Mouse (Mus musculus) ES-Bruce4 (cell line): ENCODE results near the gene Jak3. TPM values are rescaled to one million over a fixed set of nuclear protein-coding genes. Genes with fewer than 3 reads are reported as not detected.
A peak's percentile ranks its signal among the peaks of the same experiment; 100 is the strongest.
"Not testable (repeated sequence)": the region's sequence is repeated elsewhere in the genome, so short reads cannot be mapped to it uniquely, and the experiment has no call there.

ENCODE experiments used
- H3K27ac ChIP-seq: 2 replicates; pipeline ENCODE4 v1.5.1; 2012; ENCODE audit warnings: low read length, inconsistent platforms; ENCODE audit not compliant: insufficient read depth
- H3K27me3 ChIP-seq: 2 replicates; pipeline ENCODE4 v1.6.1; 2012; ENCODE audit warnings: mild to moderate bottlenecking, low read length, inconsistent platforms; ENCODE audit not compliant: control insufficient read depth, poor library complexity, insufficient read depth, severe bottlenecking
- H3K36me3 ChIP-seq: 2 replicates; pipeline ENCODE4 v1.6.1; 2012; ENCODE audit warnings: inconsistent platforms, mild to moderate bottlenecking, low read length, moderate library complexity; ENCODE audit not compliant: control insufficient read depth, poor library complexity, insufficient read depth, severe bottlenecking
- H3K4me1 ChIP-seq: one replicate; pipeline ENCODE4 v1.8.1; 2011; ENCODE audit warnings: low read length; ENCODE audit not compliant: control insufficient read depth, insufficient read depth
- H3K4me3 ChIP-seq: 2 replicates; pipeline ENCODE4 v1.5.1; 2011; ENCODE audit warnings: low read depth, mild to moderate bottlenecking, low read length
- H3K9ac ChIP-seq: 2 replicates; pipeline ENCODE4 v1.6.1; 2012; ENCODE audit warnings: low read depth, mild to moderate bottlenecking, inconsistent platforms; ENCODE audit not compliant: poor library complexity, severe bottlenecking
- H3K9me3 ChIP-seq: replicated peaks from 2 replicates; pipeline ENCODE4 v1.6.1; 2012; ENCODE audit warnings: mild to moderate bottlenecking, low read length, inconsistent platforms; ENCODE audit not compliant: control insufficient read depth, poor library complexity, insufficient read depth, severe bottlenecking
- CTCF ChIP-seq: IDR thresholded peaks from one replicate; pipeline ENCODE4 v1.8.1; 2011; ENCODE audit warnings: low read depth, low read length
- EP300 ChIP-seq: IDR thresholded peaks from 2 replicates; pipeline ENCODE4 v1.6.1; 2011; ENCODE audit warnings: low read depth, low read length; ENCODE audit not compliant: insufficient read depth
- POLR2A ChIP-seq: IDR thresholded peaks from one replicate; pipeline ENCODE4 v1.8.1; 2011; ENCODE audit warnings: low read length; ENCODE audit not compliant: insufficient read depth
- polyA plus RNA-seq: library from polyadenylated mRNA; stranded (reverse); fragments of >200 nt; gene quantifications from 2 replicates; pipeline ENCODE4 v1.2.4, GENCODE M21; 2011; ENCODE audit warnings: low read depth; ENCODE audit not compliant: missing spikeins, insufficient read depth, insufficient read length

The Jak3 gene
- polyA plus RNA-seq, 1 experiment = 9.7 TPM

GRCm38 (mm10) chr8:71700493-71701269, 24.6 kb downstream of the Jak3 start:
- Histone ChIP-seq H3K27me3 (no peaks in the 10 kb centered on the region), H3K27ac (no peak overlapping the region), H3K9me3 (no peaks in the 10 kb centered on the region), H3K4me3 (no peak overlapping the region), H3K9ac (peak overlapping the region; percentile 50), H3K4me1 (peaks cover 3% of the 10 kb centered on the region), H3K36me3 (no peaks in the 10 kb centered on the region)
- TF ChIP-seq EP300 = peak; percentile 63
- TF ChIP-seq CTCF = no peak
- no peak for TF ChIP-seq POLR2A

GRCm38 (mm10) chr8:71701414-71702086, 25.5 kb downstream of the Jak3 start, which contains the start of gene B3gnt3:
Gene B3gnt3 (minus strand): TSS chr8:71701789.
- H3K4me1 ChIP-seq = peaks cover 3% of the 10 kb centered on the region
- no peaks in the 10 kb centered on the region for H3K27me3 ChIP-seq
- H3K4me3 ChIP-seq = peak within 1 kb of the TSS; percentile 11
- no peaks in the 10 kb centered on the region for H3K36me3 ChIP-seq
- peak within 1 kb of the TSS; percentile 50 for H3K9ac ChIP-seq
- H3K9me3 ChIP-seq = no peaks in the 10 kb centered on the region
- TF ChIP-seq EP300 = no peak
- no peak within 1 kb of the TSS for H3K27ac ChIP-seq

- H3K27me3 ChIP-seq = no peaks in the 10 kb centered on the region
Measured at GRCm38 (mm10) chr8:71702087-71702432, 26.0 kb downstream of the Jak3 start.

GRCm38 (mm10) chr8:71702923-71703322, 26.8 kb downstream of the Jak3 start:
- Histone ChIP-seq H3K9me3 (no peaks in the 10 kb centered on the region), H3K4me3 (no peak overlapping the region), H3K36me3 (no peaks in the 10 kb centered on the region), H3K27me3 (no peaks in the 10 kb centered on the region), H3K4me1 (peaks cover 3% of the 10 kb centered on the region), H3K27ac (no peak overlapping the region), H3K9ac (no peak overlapping the region)
- TF ChIP-seq CTCF = no peak
- TF ChIP-seq EP300 = no peak
- TF ChIP-seq POLR2A = no peak

More at GRCm38 (mm10) chr8:71702087-71702432, 26.0 kb downstream of the Jak3 start:
- no peak for TF ChIP-seq EP300
- peak; percentile 21 for TF ChIP-seq CTCF
- no peak for TF ChIP-seq POLR2A
- no peaks in the 10 kb centered on the region for H3K9me3 ChIP-seq
- H3K4me1 ChIP-seq = peaks cover 3% of the 10 kb centered on the region
- H3K36me3 ChIP-seq = no peaks in the 10 kb centered on the region
- H3K9ac ChIP-seq = no peak overlapping the region
- H3K27ac ChIP-seq = no peak overlapping the region
- no peak overlapping the region for H3K4me3 ChIP-seq

GRCm38 (mm10) chr8:71703400-71703799, 27.3 kb downstream of the Jak3 start:
- not testable (repeated sequence) for H3K36me3 ChIP-seq, H3K4me1 ChIP-seq, H3K4me3 ChIP-seq, H3K9me3 ChIP-seq, H3K27ac ChIP-seq, H3K9ac ChIP-seq, H3K27me3 ChIP-seq

- Histone ChIP-seq H3K9ac (no peak overlapping the region), H3K4me1 (no peaks in the 10 kb centered on the region), H3K9me3 (no peaks in the 10 kb centered on the region), H3K36me3 (no peaks in the 10 kb centered on the region), H3K27ac (no peak overlapping the region), H3K4me3 (no peak overlapping the region), H3K27me3 (no peaks in the 10 kb centered on the region)
- peak; percentile 94 for TF ChIP-seq CTCF
- no peak for TF ChIP-seq EP300
- TF ChIP-seq POLR2A = no peak
Measured at GRCm38 (mm10) chr8:71707874-71708273, 31.8 kb downstream of the Jak3 start.
